Mouse (Mus musculus): ENCODE measurements at regions not wholly inside any gene's neighbourhood (a gene's known extent, or its start where the extent isn't known, plus 50 kb on each side); places are given as distances from the start of the nearest gene placed in this dataset.
A peak's percentile ranks its signal among the peaks of the same experiment; 100 is the strongest.

DNA sequence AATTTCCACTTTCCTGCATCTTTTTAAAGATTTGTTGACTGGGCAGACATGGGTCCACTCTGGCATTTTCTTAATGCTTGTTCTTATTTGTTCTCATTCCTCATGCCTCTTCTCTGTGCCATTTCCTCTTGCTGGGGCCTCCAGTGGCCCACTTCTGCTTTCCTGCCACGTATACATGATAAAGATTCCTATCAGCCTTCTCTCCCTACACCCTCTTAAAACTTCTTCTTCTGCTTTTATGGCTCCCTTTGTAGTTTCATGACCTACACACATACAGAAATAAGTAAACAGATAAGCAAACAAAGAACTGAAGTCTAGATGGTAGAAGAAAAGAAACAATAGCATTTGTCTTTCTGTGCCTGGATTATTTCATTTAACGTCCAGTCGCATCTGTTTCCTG is 110.9 kb upstream of the Tab2 start:
- Histone ChIP-seq H3K9ac (replicated peaks) (no peak overlapping the region), H3K27me3 (no peaks in the 10 kb centered on the region), H3K36me3 (no peaks in the 10 kb centered on the region), H3K4me3 (no peak overlapping the region), H3K4me1 (peaks cover 11% of the 10 kb centered on the region), H3K4me2 (replicated peaks) (no peak overlapping the region), H3K9me3 (no peaks in the 10 kb centered on the region), H3K27ac (replicated peaks) (no peak overlapping the region)
- ATAC-seq (replicated peaks): no peak
- 80% methylated on average over 3 of the region's 3 CpGs for WGBS

DNA sequence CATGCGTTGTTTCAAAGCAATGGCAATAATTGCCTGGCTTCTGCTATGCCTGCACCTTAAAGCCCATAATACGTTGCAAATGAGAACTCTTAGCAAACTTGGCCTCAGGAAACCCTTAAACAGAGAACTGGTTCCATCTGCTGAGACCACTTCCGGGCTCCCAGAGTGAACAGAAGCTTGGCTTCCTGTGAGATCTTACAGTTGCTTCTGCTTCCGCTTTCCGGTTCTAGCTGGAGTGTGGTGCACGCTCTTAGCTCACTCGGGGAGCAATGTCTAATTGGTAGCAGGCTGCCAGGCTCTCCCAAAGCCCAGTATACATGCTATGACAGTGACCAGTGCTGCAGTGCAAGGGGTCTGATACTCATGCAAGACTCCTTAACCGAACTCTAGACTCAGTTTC is 109.7 kb upstream of the Tab2 start:
- WGBS: 89% methylated on average over 8 of the region's 8 CpGs
- Histone ChIP-seq H3K4me3 (no peak overlapping the region), H3K9ac (replicated peaks) (no peak overlapping the region), H3K9me3 (no peaks in the 10 kb centered on the region), H3K4me2 (replicated peaks) (no peak overlapping the region), H3K4me1 (peaks cover 11% of the 10 kb centered on the region), H3K36me3 (no peaks in the 10 kb centered on the region), H3K27me3 (no peaks in the 10 kb centered on the region), H3K27ac (replicated peaks) (no peak overlapping the region)
- no peak for ATAC-seq (replicated peaks)

DNA sequence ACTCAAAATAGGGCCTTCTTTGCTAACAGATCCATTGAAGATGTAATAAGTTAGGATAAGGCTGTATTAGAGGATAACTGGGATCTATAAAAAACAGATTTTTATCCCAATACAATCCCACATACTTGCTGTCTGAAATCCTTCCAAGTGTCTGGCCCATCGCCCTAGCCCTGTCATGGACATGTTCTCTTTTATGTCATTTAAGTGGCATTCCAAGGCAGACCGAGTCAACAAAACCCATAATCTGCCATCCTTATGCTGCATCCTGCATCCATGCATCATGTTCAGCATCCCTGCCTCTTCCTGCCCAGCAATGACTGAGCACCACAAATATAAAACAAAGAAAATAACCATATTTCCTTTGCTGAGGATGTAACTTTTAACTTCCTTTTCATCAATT is 108.3 kb upstream of the Tab2 start:
- peak; percentile 76; the same call in 1 of the 2 replicates for ATAC-seq (replicated peaks)
- no peaks in the 10 kb centered on the region for H3K27me3 ChIP-seq
- H3K4me2 ChIP-seq (replicated peaks): no peak overlapping the region
- H3K4me3 ChIP-seq: no peak overlapping the region
- H3K4me1 ChIP-seq: peaks cover 11% of the 10 kb centered on the region
- H3K9me3 ChIP-seq: no peaks in the 10 kb centered on the region
- WGBS: 68% methylated on average over 2 of the region's 2 CpGs
- H3K9ac ChIP-seq (replicated peaks): no peak overlapping the region
- no peaks in the 10 kb centered on the region for H3K36me3 ChIP-seq
- H3K27ac ChIP-seq (replicated peaks): peak overlapping the region; percentile 28; the same call in 1 of the 2 replicates

- Histone ChIP-seq H3K4me3 (no peak overlapping the region), H3K4me1 (peaks cover 11% of the 10 kb centered on the region), H3K27ac (replicated peaks) (peak overlapping the region; percentile 28; the same call in 1 of the 2 replicates), H3K4me2 (replicated peaks) (no peak overlapping the region), H3K36me3 (no peaks in the 10 kb centered on the region), H3K9me3 (no peaks in the 10 kb centered on the region), H3K27me3 (no peaks in the 10 kb centered on the region), H3K9ac (replicated peaks) (no peak overlapping the region)
- WGBS: 45% methylated on average over 5 of the region's 5 CpGs
- ATAC-seq (replicated peaks): peak; percentile 90
These were observed 107.5 kb upstream of the Tab2 start for GRCm38 (mm10) chr10:8063458-8064090.

DNA sequence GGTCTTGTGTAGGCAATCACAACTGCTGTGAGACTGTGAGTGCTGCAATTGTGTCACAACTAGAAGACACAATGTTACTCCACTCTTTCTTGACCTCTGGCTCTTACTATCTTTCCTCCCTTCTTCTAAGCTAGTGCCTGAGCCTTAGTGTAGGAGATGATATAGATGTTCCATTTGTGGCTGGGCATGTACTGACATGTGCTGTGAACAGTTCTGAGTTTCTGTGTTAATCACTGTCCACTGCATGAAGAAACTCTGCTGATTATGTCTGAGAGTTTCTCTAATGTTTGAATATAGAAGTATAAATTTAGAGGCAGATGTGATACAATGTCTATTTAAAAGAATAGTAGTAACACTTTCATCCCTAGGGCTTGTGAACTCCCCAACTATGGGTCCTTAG is 105.0 kb upstream of the Tab2 start:
- H3K4me2 ChIP-seq (replicated peaks): no peak overlapping the region
- no peak overlapping the region for H3K27ac ChIP-seq (replicated peaks)
- H3K27me3 ChIP-seq: no peaks in the 10 kb centered on the region
- no peak for ATAC-seq (replicated peaks)
- peaks cover 11% of the 10 kb centered on the region for H3K4me1 ChIP-seq
- no peak overlapping the region for H3K9ac ChIP-seq (replicated peaks)
- no peak overlapping the region for H3K4me3 ChIP-seq
- H3K9me3 ChIP-seq: no peaks in the 10 kb centered on the region
- H3K36me3 ChIP-seq: no peaks in the 10 kb centered on the region

GRCm38 (mm10) chr10:8059769-8060168 is 103.7 kb upstream of the Tab2 start:
- no peak overlapping the region for H3K4me3 ChIP-seq
- H3K36me3 ChIP-seq: no peaks in the 10 kb centered on the region
- H3K9me3 ChIP-seq: no peaks in the 10 kb centered on the region
- peaks cover 11% of the 10 kb centered on the region for H3K4me1 ChIP-seq
- no peak overlapping the region for H3K4me2 ChIP-seq (replicated peaks)
- ATAC-seq (replicated peaks): no peak
- WGBS: 51% methylated on average over 1 of the region's 1 CpGs
- no peak overlapping the region for H3K27ac ChIP-seq (replicated peaks)
- H3K27me3 ChIP-seq: no peaks in the 10 kb centered on the region
- H3K9ac ChIP-seq (replicated peaks): no peak overlapping the region

- WGBS: 92% methylated on average over 5 of the region's 5 CpGs
- Histone ChIP-seq H3K27ac (replicated peaks) (no peak overlapping the region), H3K4me3 (no peak overlapping the region), H3K4me1 (no peaks in the 10 kb centered on the region), H3K36me3 (no peaks in the 10 kb centered on the region), H3K9ac (replicated peaks) (no peak overlapping the region), H3K27me3 (no peaks in the 10 kb centered on the region), H3K9me3 (no peaks in the 10 kb centered on the region), H3K4me2 (replicated peaks) (no peak overlapping the region)
- ATAC-seq (replicated peaks): no peak
These were observed 101.8 kb upstream of the Tab2 start for GRCm38 (mm10) chr10:8057855-8058254.

GRCm38 (mm10) chr10:8055293-8055692 is 99.3 kb upstream of the Tab2 start:
- no peak overlapping the region for H3K4me3 ChIP-seq
- H3K9ac ChIP-seq (replicated peaks): no peak overlapping the region
- H3K27ac ChIP-seq (replicated peaks): no peak overlapping the region
- H3K4me1 ChIP-seq: no peaks in the 10 kb centered on the region
- ATAC-seq (replicated peaks): no peak
- H3K36me3 ChIP-seq: no peaks in the 10 kb centered on the region
- no peaks in the 10 kb centered on the region for H3K27me3 ChIP-seq
- WGBS: 83% methylated on average over 6 of the region's 6 CpGs
- H3K4me2 ChIP-seq (replicated peaks): no peak overlapping the region
- H3K9me3 ChIP-seq: no peaks in the 10 kb centered on the region

- ATAC-seq (replicated peaks): no peak
- 94% methylated on average over 3 of the region's 3 CpGs for WGBS
- H3K9ac ChIP-seq (replicated peaks): no peak overlapping the region
- no peaks in the 10 kb centered on the region for H3K36me3 ChIP-seq
- H3K4me3 ChIP-seq: no peak overlapping the region
- H3K4me2 ChIP-seq (replicated peaks): no peak overlapping the region
- no peaks in the 10 kb centered on the region for H3K27me3 ChIP-seq
- H3K9me3 ChIP-seq: no peaks in the 10 kb centered on the region
- peaks cover 16% of the 10 kb centered on the region for H3K4me1 ChIP-seq
- no peak overlapping the region for H3K27ac ChIP-seq (replicated peaks)
These were observed 87.6 kb upstream of the Tab2 start for GRCm38 (mm10) chr10:8043416-8044163.

DNA sequence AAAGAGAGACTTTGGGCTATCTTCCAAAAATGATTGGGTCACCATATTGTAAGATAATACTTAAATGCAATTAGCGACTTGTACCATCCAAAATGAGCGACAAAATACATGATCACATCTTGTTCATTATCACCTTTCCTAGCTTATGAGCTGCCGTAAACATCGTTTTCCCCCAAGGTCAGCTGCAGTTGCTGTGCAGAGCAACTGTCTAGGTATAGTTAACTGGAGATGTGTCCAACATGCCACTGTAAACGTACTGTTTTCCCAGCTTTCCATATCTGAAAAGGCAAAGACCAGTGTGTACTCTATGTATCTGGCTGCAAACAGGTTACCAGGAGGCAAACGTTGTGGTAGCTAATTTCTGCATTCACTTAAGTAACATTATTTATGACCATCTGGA is 86.3 kb upstream of the Tab2 start:
- no peak overlapping the region for H3K4me2 ChIP-seq (replicated peaks)
- H3K9ac ChIP-seq (replicated peaks): no peak overlapping the region
- H3K4me1 ChIP-seq: peaks cover 26% of the 10 kb centered on the region
- ATAC-seq (replicated peaks): no peak
- whole genome bisulfite sequencing: 51% methylated on average over 6 of the region's 6 CpGs
- H3K36me3 ChIP-seq: no peaks in the 10 kb centered on the region
- H3K4me3 ChIP-seq: no peak overlapping the region
- no peaks in the 10 kb centered on the region for H3K27me3 ChIP-seq
- no peaks in the 10 kb centered on the region for H3K9me3 ChIP-seq
- H3K27ac ChIP-seq (replicated peaks): peak overlapping the region; percentile 63

GRCm38 (mm10) chr10:8041790-8042189 is 85.8 kb upstream of the Tab2 start:
- no peaks in the 10 kb centered on the region for H3K36me3 ChIP-seq
- ATAC-seq (replicated peaks): no peak
- H3K4me2 ChIP-seq (replicated peaks): no peak overlapping the region
- H3K4me3 ChIP-seq: no peak overlapping the region
- H3K9me3 ChIP-seq: no peaks in the 10 kb centered on the region
- H3K9ac ChIP-seq (replicated peaks): no peak overlapping the region
- H3K4me1 ChIP-seq: peaks cover 30% of the 10 kb centered on the region
- peak overlapping the region; percentile 63 for H3K27ac ChIP-seq (replicated peaks)
- 38% methylated on average over 8 of the region's 8 CpGs for WGBS
- H3K27me3 ChIP-seq: no peaks in the 10 kb centered on the region

GRCm38 (mm10) chr10:8037986-8038631 is 82.1 kb upstream of the Tab2 start:
- Histone ChIP-seq H3K27me3 (no peaks in the 10 kb centered on the region), H3K27ac (replicated peaks) (peak overlapping the region; percentile 85), H3K4me3 (no peak overlapping the region), H3K9ac (replicated peaks) (no peak overlapping the region), H3K4me1 (peaks cover 33% of the 10 kb centered on the region), H3K9me3 (no peaks in the 10 kb centered on the region), H3K36me3 (no peaks in the 10 kb centered on the region), H3K4me2 (replicated peaks) (peak overlapping the region; percentile 23)
- WGBS: under 1% methylated on average over 5 of the region's 5 CpGs
- ATAC-seq (replicated peaks): peak; percentile 85

Measured in forebrain, embryonic 15.5 days (tissue).